Mouse (Mus musculus): ENCODE measurements around the gene Hsf5. TPM values are rescaled to one million over a fixed set of nuclear protein-coding genes. Genes with fewer than 3 reads are reported as not detected.

Hsf5 gene
- polyA plus RNA-seq, 2 experiments = 0.02 TPM; not detected in 1

DNA sequence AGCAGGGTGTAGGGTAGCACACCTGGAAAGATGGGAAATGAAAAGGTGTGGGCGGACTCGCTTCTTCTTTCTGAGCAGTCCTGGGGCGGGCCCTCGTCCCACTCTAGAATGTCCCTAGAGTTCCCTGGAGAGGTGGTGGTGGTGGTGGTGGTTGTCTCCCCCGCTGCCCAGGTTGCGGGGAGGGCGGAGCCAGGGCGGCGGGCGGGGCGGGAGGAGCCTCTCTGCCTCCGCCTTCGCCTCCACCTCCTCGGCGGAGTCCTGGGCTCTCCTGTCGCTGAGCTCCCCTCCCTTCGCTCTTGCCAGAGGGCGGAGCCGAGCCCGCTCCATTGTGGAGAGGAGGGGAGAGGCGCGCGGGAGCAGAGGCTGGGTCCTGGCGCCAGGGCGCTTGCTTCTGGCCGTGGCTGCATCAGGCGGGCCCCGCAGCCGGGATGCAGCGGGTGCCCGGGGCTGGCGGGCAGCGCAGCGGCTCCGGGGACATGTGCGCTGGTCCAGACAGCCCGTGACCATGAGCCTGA is 21.6 kb upstream of the Hsf5 start:
- Histone ChIP-seq H3K4me2 (ENCODE audit: low read depth) (peak overlapping the region; percentile 91), H3K27ac (no peak overlapping the region), H3K4me3 (ENCODE audit: insufficient read depth in 1 of 2, low read depth in 2 of 2, low read length in 2 of 2) (peak overlapping the region; percentile 45 to 62), H3K9ac (replicated peaks) (peak overlapping the region; percentile 67), H3K36me3 (replicated peaks; ENCODE audit: control insufficient read depth, insufficient read depth, low read depth) (peaks cover 28% of the 10 kb centered on the region), H3K4me1 (replicated peaks; ENCODE audit: control insufficient read depth in 2 of 2, insufficient read depth in 2 of 2, low read length in 1 of 2) (peaks cover 24 to 32% of the 10 kb centered on the region in 2 experiments), H3K9me3 (ENCODE audit: control insufficient read depth, low read length) (no peaks in the 10 kb centered on the region), H3K27me3 (ENCODE audit: control insufficient read depth, insufficient read depth, low read length) (no peaks in the 10 kb centered on the region)
- TF ChIP-seq EP300 (IDR thresholded peaks at IDR 0.05; ENCODE audit: low read depth) (no peak), CTCF (IDR thresholded peaks at IDR 0.05; ENCODE audit: low read depth) (0 out of 2 replicates have a peak, but pooled peaks have one; percentile 16)
- peak; percentile 22 for ATAC-seq (ENCODE audit: insufficient read depth)
- peak; percentile 78 to 85 (median 79) for DNase-seq (ENCODE audit: low read depth in 3 of 3, low spot score in 3 of 3)
- WGBS (ENCODE audit: insufficient replicate concordance) = 2% methylated on average over 34 of the region's 37 CpGs

DNA sequence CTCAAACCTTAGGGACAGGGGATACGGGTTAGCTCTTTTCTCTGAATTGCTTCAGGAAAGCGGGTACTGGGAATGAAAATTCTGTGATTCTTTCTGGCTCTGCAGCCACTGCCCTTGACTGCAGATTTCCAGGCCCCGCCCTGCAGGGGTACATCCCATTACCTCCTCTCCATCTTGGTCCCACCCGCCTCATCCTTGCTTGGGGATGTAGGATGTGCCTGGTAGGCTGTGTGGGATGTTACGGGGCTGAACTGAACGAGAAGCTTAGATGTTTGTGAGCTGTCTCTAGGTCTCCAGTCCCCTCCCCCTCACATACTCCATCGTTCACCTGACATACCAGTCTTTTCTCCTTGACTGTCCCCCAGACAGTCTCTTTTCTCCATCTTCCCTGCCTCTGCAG is 21.0 kb upstream of the Hsf5 start:
- Histone ChIP-seq H3K4me1 (replicated peaks; ENCODE audit: control insufficient read depth in 2 of 2, insufficient read depth in 2 of 2, low read length in 1 of 2) (peaks cover 21 to 27% of the 10 kb centered on the region in 2 experiments), H3K9me3 (ENCODE audit: control insufficient read depth, low read length) (no peaks in the 10 kb centered on the region), H3K27ac (no peak overlapping the region), H3K9ac (replicated peaks) (peak overlapping the region; percentile 67), H3K27me3 (ENCODE audit: control insufficient read depth, insufficient read depth, low read length) (no peaks in the 10 kb centered on the region), H3K4me3 (ENCODE audit: insufficient read depth in 1 of 2, low read depth in 2 of 2, low read length in 2 of 2) (peak overlapping the region; percentile 45 to 62), H3K4me2 (ENCODE audit: low read depth) (peak overlapping the region; percentile 91), H3K36me3 (replicated peaks; ENCODE audit: control insufficient read depth, insufficient read depth, low read depth) (peaks cover 30% of the 10 kb centered on the region)
- DNase-seq (ENCODE audit: low read depth in 3 of 3, low spot score in 3 of 3) (no peak), ATAC-seq (ENCODE audit: insufficient read depth) (no peak)
- TF ChIP-seq EP300 (IDR thresholded peaks at IDR 0.05; ENCODE audit: low read depth) (no peak), CTCF (IDR thresholded peaks at IDR 0.05; ENCODE audit: low read depth) (no peak)
- 39% methylated on average over 7 of the region's 7 CpGs for WGBS (ENCODE audit: insufficient replicate concordance)

DNA sequence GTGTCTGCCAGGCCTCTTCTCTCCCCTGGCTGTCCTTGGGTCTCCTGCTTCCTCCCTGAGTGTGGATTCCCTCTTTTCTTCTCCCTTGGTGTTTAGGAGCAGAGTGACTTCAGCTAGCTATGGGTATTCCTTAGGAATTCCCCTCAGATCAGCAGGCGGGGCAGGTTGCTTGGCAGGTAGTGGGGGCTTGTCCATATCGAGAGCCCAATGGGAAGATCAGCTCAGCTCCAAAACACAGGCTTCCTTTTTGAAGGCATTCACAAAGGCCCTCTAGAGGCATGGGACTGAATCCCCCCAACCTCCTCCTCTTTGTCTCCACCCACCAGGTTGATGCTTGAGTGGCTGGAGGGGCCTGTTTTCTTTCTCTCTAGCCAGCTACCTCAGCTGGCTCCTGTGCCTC is 20.5 kb upstream of the Hsf5 start:
- Histone ChIP-seq H3K36me3 (replicated peaks; ENCODE audit: control insufficient read depth, insufficient read depth, low read depth) (peaks cover 33% of the 10 kb centered on the region), H3K27ac (no peak overlapping the region), H3K4me2 (ENCODE audit: low read depth) (peak overlapping the region; percentile 91; the same call in 1 of the 2 replicates), H3K9ac (replicated peaks) (no peak overlapping the region), H3K9me3 (ENCODE audit: control insufficient read depth, low read length) (no peaks in the 10 kb centered on the region), H3K4me3 (ENCODE audit: insufficient read depth in 1 of 2, low read depth in 2 of 2, low read length in 2 of 2) (no peak overlapping the region), H3K27me3 (ENCODE audit: control insufficient read depth, insufficient read depth, low read length) (no peaks in the 10 kb centered on the region), H3K4me1 (replicated peaks; ENCODE audit: control insufficient read depth in 2 of 2, insufficient read depth in 2 of 2, low read length in 1 of 2) (peaks cover 21 to 27% of the 10 kb centered on the region in 2 experiments)
- 76% methylated on average over 2 of the region's 2 CpGs for WGBS (ENCODE audit: insufficient replicate concordance)
- ATAC-seq (ENCODE audit: insufficient read depth) (no peak), DNase-seq (ENCODE audit: low read depth in 3 of 3, low spot score in 3 of 3) (no peak)
- TF ChIP-seq EP300 (IDR thresholded peaks at IDR 0.05; ENCODE audit: low read depth) (no peak), CTCF (IDR thresholded peaks at IDR 0.05; ENCODE audit: low read depth) (no peak)

DNA sequence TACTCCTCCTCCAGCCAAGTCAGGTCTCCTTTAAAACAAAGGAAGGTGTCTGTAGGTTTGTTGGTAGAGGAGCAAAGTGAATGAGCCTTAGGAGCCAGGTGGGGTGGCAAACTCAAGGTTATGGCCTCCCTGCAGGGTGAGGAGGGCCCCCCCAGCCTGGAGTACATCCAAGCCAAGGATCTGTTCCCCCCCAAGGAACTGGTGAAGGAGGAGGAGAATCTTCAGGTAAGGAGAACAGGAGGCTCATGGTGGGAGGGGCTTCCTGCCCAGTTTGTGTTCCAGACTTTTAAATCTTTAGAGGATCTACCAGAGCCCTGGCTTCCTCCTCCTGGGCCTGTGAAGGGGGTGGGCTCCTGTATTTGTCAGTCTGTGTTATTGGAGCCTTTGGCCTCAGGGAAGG is 19.9 kb upstream of the Hsf5 start:
- peaks cover 21 to 27% of the 10 kb centered on the region in 2 experiments for H3K4me1 ChIP-seq (replicated peaks; ENCODE audit: control insufficient read depth in 2 of 2, insufficient read depth in 2 of 2, low read length in 1 of 2)
- TF ChIP-seq EP300 (IDR thresholded peaks at IDR 0.05; ENCODE audit: low read depth) (no peak), CTCF (IDR thresholded peaks at IDR 0.05; ENCODE audit: low read depth) (no peak)
- no peak overlapping the region for H3K4me3 ChIP-seq (ENCODE audit: insufficient read depth in 1 of 2, low read depth in 2 of 2, low read length in 2 of 2)
- H3K4me2 ChIP-seq (ENCODE audit: low read depth) = no peak overlapping the region
- peaks cover 33% of the 10 kb centered on the region for H3K36me3 ChIP-seq (replicated peaks; ENCODE audit: control insufficient read depth, insufficient read depth, low read depth)
- H3K9me3 ChIP-seq (ENCODE audit: control insufficient read depth, low read length) = no peaks in the 10 kb centered on the region
- DNase-seq (ENCODE audit: low read depth in 3 of 3, low spot score in 3 of 3) (no peak), ATAC-seq (ENCODE audit: insufficient read depth) (no peak)
- no peak overlapping the region for H3K9ac ChIP-seq (replicated peaks)
- no peak overlapping the region for H3K27ac ChIP-seq
- no peaks in the 10 kb centered on the region for H3K27me3 ChIP-seq (ENCODE audit: control insufficient read depth, insufficient read depth, low read length)

DNA sequence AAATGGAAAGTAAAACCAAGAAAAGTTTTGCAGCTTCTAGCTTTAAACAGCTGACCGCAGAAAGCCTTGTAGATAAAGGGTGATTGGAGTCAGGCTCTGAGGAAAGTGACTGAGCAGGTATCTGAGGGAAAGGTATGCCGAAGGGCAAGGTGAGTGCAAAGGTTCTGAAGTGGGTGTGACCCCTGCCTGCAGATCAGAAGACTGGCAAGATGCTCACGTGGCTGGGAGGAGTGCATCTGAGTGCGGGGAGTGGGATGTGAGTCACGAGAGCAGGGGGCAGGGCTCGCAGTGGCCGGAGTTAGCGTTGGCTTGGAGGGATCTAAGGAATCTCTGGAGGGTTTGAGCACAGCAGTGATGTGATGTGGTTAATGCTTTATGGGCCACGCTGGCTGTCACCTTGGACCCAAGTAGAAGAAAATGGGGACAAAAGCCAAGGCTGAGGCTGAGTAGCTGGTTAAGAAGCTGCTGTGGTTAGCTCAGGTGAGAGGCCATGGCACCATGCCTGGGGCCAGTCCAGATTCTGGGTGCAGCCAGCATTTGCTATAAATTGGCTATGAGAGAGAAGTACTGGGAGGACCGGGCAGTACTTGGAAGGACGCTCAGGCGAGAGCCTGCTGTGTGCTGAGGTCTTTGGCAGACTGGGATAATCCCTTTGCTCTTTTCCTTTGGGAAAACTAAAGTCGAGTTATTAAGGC is 17.4 kb upstream of the Hsf5 start:
- TF ChIP-seq EP300 (IDR thresholded peaks at IDR 0.05; ENCODE audit: low read depth) (no peak), CTCF (IDR thresholded peaks at IDR 0.05; ENCODE audit: low read depth) (no peak)
- H3K27ac ChIP-seq = no peak overlapping the region
- H3K4me1 ChIP-seq (replicated peaks; ENCODE audit: control insufficient read depth in 2 of 2, insufficient read depth in 2 of 2, low read length in 1 of 2) = peaks cover 9 to 11% of the 10 kb centered on the region in 2 experiments
- no peaks in the 10 kb centered on the region for H3K9me3 ChIP-seq (ENCODE audit: control insufficient read depth, low read length)
- H3K36me3 ChIP-seq (replicated peaks; ENCODE audit: control insufficient read depth, insufficient read depth, low read depth) = peaks cover 54% of the 10 kb centered on the region
- H3K4me3 ChIP-seq (ENCODE audit: insufficient read depth in 1 of 2, low read depth in 2 of 2, low read length in 2 of 2) = no peak overlapping the region
- DNase-seq (ENCODE audit: low read depth in 3 of 3, low spot score in 3 of 3) (no peak), ATAC-seq (ENCODE audit: insufficient read depth) (no peak)
- no peak overlapping the region for H3K9ac ChIP-seq (replicated peaks)
- WGBS (ENCODE audit: insufficient replicate concordance) = 85% methylated on average over 13 of the region's 13 CpGs
- H3K4me2 ChIP-seq (ENCODE audit: low read depth) = no peak overlapping the region
- no peaks in the 10 kb centered on the region for H3K27me3 ChIP-seq (ENCODE audit: control insufficient read depth, insufficient read depth, low read length)

All from liver, embryonic 14.5 days (tissue).